Mouse (Mus musculus) CD4-positive naive resting alpha-beta T cell, adult 76 days (primary cell): ENCODE results near the gene Myo1h. TPM values are rescaled to one million over a fixed set of nuclear protein-coding genes. Genes with fewer than 3 reads are reported as not detected.

Experiments used
- total RNA-seq: library from RNA; stranded (reverse); gene quantifications from one replicate; pipeline ENCODE4 v1.2.4, GENCODE M21; 2023

The Myo1h gene
- 4.4 TPM for total RNA-seq

GRCm38 (mm10) chr5:114288874-114289273 is at the start of gene Myo1h:
Gene Myo1h, plus strand, starts transcription at chr5:114289166.

GRCm38 (mm10) chr5:114273693-114274402 is 15.1 kb upstream of the Myo1h start, which contains the start of gene Foxn4:
Gene Foxn4, minus strand, starts transcription at chr5:114273807.

GRCm38 (mm10) chr5:114380209-114381012 is 91.4 kb downstream of the Myo1h start, which contains the start of the genes Kctd10 and Ube3b:
Gene Kctd10, minus strand, starts transcription at chr5:114380508.
Gene Ube3b, plus strand, starts transcription at chr5:114380607.

Other genes with a start within 250 kb of the Myo1h start
- gene Usp30, start 223.7 kb upstream of the Myo1h start, total RNA-seq: 21.1 TPM
- gene Svop, start 197.6 kb upstream of the Myo1h start, total RNA-seq: not detected
- 8.7 TPM for gene Alkbh2, start 160.9 kb upstream of the Myo1h start, total RNA-seq
- gene Ung, start 158.8 kb upstream of the Myo1h start, total RNA-seq: 12.9 TPM
- 4.3 TPM for gene Acacb, start 142.6 kb upstream of the Myo1h start, total RNA-seq
- not detected for gene Foxn4, start 15.4 kb upstream of the Myo1h start, total RNA-seq
- 115 TPM for gene Kctd10, start 91.3 kb downstream of the Myo1h start, total RNA-seq
- gene Ube3b, start 91.4 kb downstream of the Myo1h start, total RNA-seq: 49.4 TPM
- gene Mmab, start 154.9 kb downstream of the Myo1h start, total RNA-seq: 9.3 TPM
- gene Mvk, start 155.1 kb downstream of the Myo1h start, total RNA-seq: 22.9 TPM